Mouse (Mus musculus) lung, adult 2 months (tissue): Measurements from ENCODE around the gene Acsm2.

Source experiments
- CTCF ChIP-seq: fragments of 200-500 bp; IDR thresholded peaks from 2 replicates; pipeline ENCODE4 v1.5.1; 2011; ENCODE audit warnings: mild to moderate bottlenecking, low read length, control low read depth; ENCODE audit not compliant: insufficient read depth
- POLR2A ChIP-seq: fragments of 200-500 bp; IDR thresholded peaks from 2 replicates; pipeline ENCODE4 v1.6.1; 2011; ENCODE audit warnings: low read depth, mild to moderate bottlenecking, control low read depth, low read length, borderline replicate concordance; ENCODE audit errors: extremely low read depth

- TF ChIP-seq CTCF (no peak), POLR2A (no peak)
These were observed 27.7 kb upstream of the Acsm2 start for GRCm38 (mm10) chr7:119526486-119526885.
